Mouse (Mus musculus): ENCODE measurements at regions not wholly inside any gene's neighbourhood (a gene's known extent, or its start where the extent isn't known, plus 50 kb on each side); places are given as distances from the start of the nearest gene placed in this dataset.

DNA sequence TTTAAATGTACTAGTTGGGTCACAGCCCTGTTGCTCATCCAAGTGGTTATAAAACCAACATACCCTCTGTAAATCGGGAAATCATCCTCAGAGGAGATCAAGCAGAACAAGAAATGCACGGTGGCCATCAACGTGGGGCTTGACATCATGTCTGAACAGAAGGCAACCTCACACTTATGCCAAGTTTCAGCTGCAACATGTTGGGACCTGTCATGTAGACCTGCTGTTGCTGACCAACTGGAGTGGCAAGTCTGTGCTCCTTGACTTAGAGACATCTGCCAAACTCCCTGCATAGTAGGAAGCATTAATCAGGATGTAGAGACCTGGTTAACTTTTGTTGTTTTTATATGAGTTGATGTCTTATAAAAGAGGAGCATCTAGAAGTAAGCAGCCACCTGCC, 244.0 kb upstream of the Fam98a start:
- TF ChIP-seq CTCF (IDR thresholded peaks at IDR 0.05; ENCODE audit: control insufficient read depth, insufficient read depth, insufficient replicate concordance, low read depth, low read length) (no peak), POLR2A (IDR thresholded peaks at IDR 0.05; ENCODE audit: control insufficient read depth, low read depth, low read length) (no peak)

Measured in testis, adult 2 months (tissue).